Mouse (Mus musculus): Measurements from ENCODE around the gene Cbx7.
"Not testable (repeated sequence)": the region's sequence is repeated elsewhere in the genome, so short reads cannot be mapped to it uniquely, and the experiment has no call there.

The Cbx7 gene

GRCm38 (mm10) chr15:79918485-79918884 is 52.4 kb downstream of the Cbx7 start:
- no peak for DNase-seq

GRCm38 (mm10) chr15:79917111-79917720 is 53.7 kb downstream of the Cbx7 start:
- no peak for DNase-seq

GRCm38 (mm10) chr15:79916150-79916549 is 54.8 kb downstream of the Cbx7 start:
- DNase-seq = no peak

- DNase-seq = peak; percentile 43
Measured at GRCm38 (mm10) chr15:79914357-79914756, 56.6 kb downstream of the Cbx7 start.

GRCm38 (mm10) chr15:79913761-79914346 is 57.1 kb downstream of the Cbx7 start:
- DNase-seq = no peak

GRCm38 (mm10) chr15:79911339-79911738 is 59.6 kb downstream of the Cbx7 start:
- DNase-seq = no peak

GRCm38 (mm10) chr15:79910812-79911211 is 60.1 kb downstream of the Cbx7 start:
- not testable (repeated sequence) for DNase-seq

- not testable (repeated sequence) for DNase-seq
Measured at GRCm38 (mm10) chr15:79909006-79909405, 61.9 kb downstream of the Cbx7 start.

- no peak for DNase-seq
Measured at GRCm38 (mm10) chr15:79906855-79907254, 64.1 kb downstream of the Cbx7 start.

GRCm38 (mm10) chr15:79905211-79905610 is 65.7 kb downstream of the Cbx7 start:
- DNase-seq = no peak

GRCm38 (mm10) chr15:79904678-79905077 is 66.2 kb downstream of the Cbx7 start:
- DNase-seq = not testable (repeated sequence)

GRCm38 (mm10) chr15:79903963-79904362 is 67.0 kb downstream of the Cbx7 start:
- DNase-seq = no peak

- not testable (repeated sequence) for DNase-seq
Measured at GRCm38 (mm10) chr15:79903081-79903480, 67.8 kb downstream of the Cbx7 start.

GRCm38 (mm10) chr15:79901399-79901798 is 69.5 kb downstream of the Cbx7 start:
- no peak for DNase-seq

- no peak for DNase-seq
Measured at GRCm38 (mm10) chr15:79900751-79901150, 70.2 kb downstream of the Cbx7 start.

GRCm38 (mm10) chr15:79899828-79900510 is 71.0 kb downstream of the Cbx7 start:
- DNase-seq = no peak

- DNase-seq = no peak
Measured at GRCm38 (mm10) chr15:79898988-79899387, 71.9 kb downstream of the Cbx7 start.

GRCm38 (mm10) chr15:79896080-79896725 is 74.7 kb downstream of the Cbx7 start:
- DNase-seq = no peak

- DNase-seq = not testable (repeated sequence)
Measured at GRCm38 (mm10) chr15:79895221-79896079, 75.5 kb downstream of the Cbx7 start.

- no peak for DNase-seq
Measured at GRCm38 (mm10) chr15:79894343-79894742, 76.6 kb downstream of the Cbx7 start.

- peak; percentile 68 for DNase-seq
Measured at GRCm38 (mm10) chr15:79893824-79894123, 77.1 kb downstream of the Cbx7 start.

- no peak for DNase-seq
Measured at GRCm38 (mm10) chr15:79892995-79893823, 77.7 kb downstream of the Cbx7 start.

Data from retina, postnatal 1 day (tissue).